Mouse (Mus musculus) spleen, postnatal 10 days (tissue): ENCODE measurements at regions not wholly inside any gene's neighbourhood (a gene's known extent, or its start where the extent isn't known, plus 50 kb on each side); places are given as distances from the start of the nearest gene placed in this dataset.
"Not testable (repeated sequence)": the region's sequence is repeated elsewhere in the genome, so short reads cannot be mapped to it uniquely, and the experiment has no call there.

Experiments
- DNase-seq, 2 experiments: peaks; one replicate each; pipeline ENCODE4 v3.0.0; 2021 to 2022; ENCODE audit warnings: low spot score in 2 of 2

DNA sequence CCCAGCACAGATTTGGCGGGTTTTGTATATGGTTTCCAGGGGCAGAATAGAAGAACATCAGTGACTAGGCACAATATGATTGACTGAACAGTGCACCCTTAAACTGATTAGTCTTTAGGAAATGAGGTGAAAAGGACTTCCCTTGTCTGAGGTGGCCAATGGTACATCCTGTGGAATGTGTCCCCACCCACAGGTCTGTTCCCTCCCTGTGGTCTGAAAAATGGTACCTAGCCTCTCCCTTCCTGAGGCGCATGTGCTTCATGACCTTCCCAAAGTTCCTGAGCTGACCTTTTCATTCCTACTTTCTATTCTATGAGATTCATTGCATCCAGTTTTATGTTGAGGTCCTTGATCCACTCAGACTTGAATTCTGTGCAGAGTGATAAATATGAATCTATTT is 76.0 kb downstream of the Zfp97 start:
- DNase-seq = not testable (repeated sequence)

DNA sequence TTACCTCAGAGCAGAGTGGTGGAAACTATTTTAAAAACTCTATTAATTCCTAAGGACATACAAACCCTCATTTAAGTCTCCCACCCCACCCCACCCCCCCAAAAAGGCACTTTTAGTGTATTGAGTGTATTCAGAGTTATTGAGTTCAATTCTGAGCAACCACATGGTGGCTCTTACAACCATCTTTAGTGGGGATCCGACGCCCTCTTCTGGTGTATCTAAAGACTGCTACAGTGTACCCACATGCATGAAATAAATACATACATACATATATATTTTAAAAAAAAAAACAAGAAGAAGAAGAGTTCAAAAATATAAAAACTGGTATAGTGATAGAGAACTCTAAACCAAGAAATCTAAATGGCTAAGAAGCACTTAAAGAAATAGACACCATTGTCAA is 107.9 kb downstream of the Zfp97 start:
- no peak for DNase-seq

DNA sequence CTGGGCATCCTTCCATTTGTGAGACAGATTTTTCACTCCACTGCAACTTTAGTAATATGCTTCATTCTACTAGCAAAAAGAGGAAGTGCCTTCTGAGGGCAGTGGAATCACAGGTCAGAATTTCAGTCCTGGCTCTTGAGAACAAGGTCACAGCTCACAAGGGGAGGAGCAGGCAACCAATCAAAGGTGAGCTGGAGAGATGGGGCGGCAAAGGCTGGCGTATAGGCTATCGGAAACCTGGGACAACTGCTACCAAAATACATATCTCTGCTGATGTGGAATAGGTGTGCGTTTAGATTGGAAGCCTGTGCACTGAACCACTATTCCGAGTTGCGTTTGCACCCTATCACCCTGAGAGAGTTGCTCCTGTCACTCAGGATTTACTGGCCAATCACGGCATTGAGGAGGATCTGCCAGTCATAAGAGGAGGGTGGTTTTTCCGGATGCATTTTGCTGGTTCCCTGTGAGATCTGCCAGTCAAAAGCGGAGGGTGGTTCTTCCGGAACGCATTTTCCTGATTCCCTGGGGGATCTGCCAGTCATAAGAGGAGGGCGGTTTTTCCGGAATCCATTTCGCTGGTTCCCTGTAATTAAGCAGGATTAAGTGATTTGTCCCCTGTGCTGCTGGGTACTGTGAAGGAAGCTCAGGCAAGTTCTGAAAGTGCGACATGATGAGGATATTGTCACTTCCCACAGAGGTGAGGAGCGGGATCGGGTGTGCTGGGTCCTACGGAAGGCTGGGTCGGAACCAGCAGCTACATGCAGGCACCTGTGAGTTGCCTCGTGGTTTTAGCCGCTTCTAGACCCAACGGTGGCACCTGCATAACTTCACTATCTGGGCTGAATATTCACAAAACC is 113.3 kb downstream of the Zfp97 start:
- DNase-seq = peak; percentile 65 to 83

DNA sequence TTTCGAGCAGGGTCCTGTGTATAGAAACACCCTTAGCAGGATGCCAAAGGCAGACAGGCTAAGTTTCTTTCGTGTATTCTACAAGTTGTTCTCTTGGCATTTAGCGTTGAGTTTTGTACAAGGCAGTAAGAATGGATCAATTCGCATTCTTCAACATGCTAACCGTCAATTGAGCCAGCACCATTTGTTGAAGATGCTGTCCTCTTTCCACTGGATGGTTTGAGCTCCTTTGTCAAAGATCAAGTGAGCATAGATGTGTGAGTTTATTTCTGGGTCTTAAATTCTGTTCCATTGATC is 113.9 kb downstream of the Zfp97 start:
- DNase-seq = not testable (repeated sequence)
